Mouse (Mus musculus) retina, postnatal 7 days (tissue): ENCODE results near the gene 4930503B20Rik.

Experiments
- DNase-seq: peaks from one replicate; pipeline ENCODE4 v3.0.0-alpha.2; 2012; ENCODE audit warnings: low read depth, low spot score

The 4930503B20Rik gene

DNA sequence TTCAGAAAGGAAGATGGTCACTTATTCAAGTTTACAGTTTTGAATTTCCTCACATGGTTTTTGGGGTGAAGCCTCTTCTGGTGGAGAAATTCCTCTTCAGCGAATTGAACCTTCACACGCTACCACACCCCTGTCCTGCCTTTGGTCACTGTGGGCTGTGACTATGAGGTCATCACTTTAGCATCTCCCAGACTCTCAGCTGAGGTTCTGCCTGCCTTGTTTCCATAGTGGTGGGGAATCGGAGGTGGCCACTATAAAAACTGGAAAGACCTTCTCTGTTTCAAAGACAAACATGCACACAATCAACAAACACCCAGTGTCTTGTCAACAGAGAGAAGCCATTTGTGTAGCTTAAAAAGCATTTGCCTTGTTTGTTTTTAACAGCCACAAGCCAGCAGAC, at the start of gene 4930503B20Rik:
Gene 4930503B20Rik, minus strand, starts transcription at position 101 of the 400 bp plus-strand sequence.
- DNase-seq = no peak

DNA sequence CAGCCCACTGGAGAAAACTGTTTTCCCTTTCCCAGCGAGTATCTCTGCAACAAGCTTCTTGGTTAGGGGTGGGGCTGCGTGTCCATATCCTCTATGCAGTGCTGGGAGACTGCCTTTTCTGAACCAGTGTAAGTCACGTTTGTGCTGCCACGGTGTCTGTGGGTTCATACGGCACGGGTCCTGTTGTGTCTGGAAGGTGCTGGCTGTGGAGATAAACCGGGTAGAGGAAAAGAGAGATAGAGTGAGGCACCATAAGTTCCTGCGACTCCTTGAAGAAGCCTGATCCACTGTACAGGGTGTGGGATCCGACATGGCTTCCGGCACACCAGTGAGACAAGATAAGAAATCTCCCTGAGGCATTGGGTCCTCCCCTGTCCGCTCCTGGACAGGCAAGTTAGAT, 48.9 kb upstream of the 4930503B20Rik start:
- DNase-seq = no peak

DNA sequence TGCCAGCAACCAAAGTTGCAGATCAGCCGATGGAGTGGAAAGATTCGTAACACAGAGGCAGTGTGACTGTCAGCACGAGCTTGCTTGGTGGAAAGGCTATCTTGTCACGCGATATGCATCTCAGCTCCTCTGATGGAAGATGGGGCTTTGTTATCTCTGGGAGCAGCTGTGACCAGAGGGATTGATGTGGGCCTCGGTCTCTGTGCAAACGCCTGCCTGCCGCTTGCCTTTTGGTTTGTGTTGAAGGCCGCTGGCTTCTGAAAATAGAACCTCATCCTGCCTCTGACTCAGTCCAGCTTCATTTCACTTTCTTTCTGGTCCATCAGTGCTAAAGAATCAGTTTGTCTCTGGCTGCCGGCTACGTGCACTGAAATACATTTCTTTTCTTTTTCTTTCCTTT, 47.9 kb upstream of the 4930503B20Rik start:
- no peak for DNase-seq

DNA sequence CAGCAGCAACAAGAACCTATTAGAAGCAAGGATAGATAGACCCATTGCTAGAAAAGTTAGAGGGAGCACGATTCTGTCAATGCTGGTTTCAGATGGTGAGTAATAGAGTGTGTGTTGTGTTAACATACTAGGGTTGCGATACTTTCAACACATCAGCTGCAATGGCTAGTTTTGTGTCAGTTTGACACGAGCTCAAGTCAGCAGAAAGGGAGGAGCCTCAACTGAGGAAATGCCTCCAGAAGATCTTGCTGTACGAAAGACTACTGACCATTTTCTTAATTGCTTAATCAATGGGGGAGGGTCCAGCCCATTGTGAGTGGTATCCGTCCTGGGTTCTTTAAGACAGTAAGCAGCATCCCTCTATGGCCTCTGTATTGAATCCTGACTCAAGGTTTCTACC, 41.4 kb upstream of the 4930503B20Rik start:
- no peak for DNase-seq

DNA sequence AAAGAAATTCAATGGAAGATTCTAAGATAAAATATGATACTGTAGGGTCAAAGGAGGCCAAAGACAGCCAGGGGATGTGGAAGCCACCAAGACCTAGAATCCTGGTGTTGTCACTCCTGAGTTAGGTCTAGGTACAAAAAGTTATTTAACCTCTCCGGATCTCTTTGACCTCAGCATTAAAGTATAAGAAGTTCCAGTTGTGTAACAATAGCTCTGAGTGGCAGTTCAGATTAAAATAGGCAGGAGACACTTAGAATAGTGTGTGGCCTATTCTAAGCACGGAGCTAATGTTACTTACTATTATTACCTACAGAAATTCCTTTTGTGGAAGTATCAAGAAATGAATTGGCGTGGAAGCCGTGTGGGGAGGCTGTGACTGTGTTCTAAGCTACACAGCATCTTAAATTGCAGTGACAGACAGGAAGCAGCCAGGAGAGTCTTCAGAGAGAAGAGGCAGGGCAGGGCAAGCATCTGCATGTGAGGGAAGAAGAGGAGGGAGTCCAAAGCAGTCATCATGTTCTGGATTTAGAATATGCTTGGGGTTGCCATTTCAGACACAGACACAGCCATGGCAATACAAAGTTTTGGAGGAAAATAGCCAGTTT, 36.1 kb upstream of the 4930503B20Rik start:
- no peak for DNase-seq

DNA sequence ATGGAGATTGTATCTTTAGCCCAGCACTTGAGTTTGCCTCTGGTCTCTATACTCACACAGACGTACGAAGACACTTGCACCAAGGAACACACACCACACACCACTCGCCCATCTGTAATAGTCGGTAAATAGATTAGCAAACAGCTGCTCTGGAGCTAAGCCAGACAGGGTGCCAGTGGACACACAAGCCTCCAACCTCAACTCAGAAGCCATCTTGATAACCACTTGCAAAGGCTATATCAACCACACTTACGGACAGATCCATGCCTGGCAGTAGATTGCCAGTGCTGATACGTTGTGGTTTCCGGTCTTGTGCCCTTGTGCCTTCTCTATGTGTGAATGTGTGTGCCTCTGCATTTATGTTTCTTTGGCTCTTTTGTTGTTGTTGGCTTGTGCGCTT, 35.3 kb upstream of the 4930503B20Rik start:
- no peak for DNase-seq

DNA sequence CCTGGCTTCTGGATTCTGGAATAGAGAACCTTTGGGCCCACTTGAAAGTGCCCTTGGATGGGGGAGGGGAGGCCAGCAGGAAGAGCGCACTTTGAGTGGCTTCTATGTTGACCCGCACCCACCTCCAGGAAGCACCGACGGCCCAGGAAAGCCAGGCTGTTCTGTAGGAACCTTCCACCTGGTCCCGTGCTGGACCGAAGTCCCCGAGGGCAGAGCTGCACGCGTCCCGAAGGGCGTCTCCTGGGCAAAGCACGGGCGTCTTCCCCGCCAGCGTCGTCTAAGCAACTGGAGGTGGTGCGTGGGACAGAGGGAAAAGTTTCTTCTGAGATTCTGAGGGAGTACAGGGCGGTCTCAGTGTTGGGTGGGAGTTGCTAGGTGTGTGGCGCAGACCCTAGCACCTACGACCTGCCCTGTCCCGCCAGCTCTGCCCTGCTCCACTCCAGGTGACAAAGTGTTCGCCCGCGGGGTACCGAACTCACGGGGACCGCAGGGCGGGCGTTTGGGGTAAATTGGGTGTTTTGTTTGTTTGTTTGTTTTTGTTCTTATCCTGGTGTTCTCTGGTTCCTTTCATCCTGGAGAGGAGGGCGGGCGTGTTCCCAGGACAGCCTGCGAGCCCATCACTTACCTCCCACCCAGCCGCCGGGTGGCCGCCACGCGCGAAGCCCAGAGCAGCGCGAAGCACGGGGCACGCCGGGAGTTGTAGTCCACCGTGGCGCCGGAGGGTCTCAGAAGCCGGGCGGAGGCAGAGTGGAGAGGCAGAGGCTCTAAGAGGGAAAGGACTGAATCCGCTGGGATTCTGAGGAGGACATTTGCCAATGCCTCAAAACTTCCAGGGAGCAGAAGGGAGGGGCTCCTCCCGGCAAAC, 33.9 kb upstream of the 4930503B20Rik start, which contains the start of gene Samd13:
Gene Samd13, minus strand, starts transcription at position 782 of the 865 bp plus-strand sequence.
- peak; percentile 31 for DNase-seq

DNA sequence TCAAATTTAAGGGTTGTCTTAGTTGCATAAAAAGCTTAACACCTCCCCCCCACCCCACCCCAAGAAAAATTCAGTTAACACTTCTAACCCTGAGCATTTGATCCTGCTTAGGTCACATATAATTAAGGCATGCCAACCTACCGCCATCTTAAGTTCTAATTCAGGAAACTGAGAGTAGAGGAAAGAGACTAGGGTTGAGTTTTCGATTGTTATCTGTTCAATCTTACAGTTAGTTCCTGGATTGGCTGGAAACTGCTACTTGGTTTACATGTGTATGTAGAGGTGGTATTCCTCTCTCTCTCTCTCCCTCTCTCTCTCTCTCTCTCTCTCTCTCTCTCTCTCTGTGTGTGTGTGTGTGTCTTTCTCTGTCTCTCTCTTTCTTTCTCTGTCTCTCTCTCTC, 32.0 kb upstream of the 4930503B20Rik start:
- DNase-seq = no peak

DNA sequence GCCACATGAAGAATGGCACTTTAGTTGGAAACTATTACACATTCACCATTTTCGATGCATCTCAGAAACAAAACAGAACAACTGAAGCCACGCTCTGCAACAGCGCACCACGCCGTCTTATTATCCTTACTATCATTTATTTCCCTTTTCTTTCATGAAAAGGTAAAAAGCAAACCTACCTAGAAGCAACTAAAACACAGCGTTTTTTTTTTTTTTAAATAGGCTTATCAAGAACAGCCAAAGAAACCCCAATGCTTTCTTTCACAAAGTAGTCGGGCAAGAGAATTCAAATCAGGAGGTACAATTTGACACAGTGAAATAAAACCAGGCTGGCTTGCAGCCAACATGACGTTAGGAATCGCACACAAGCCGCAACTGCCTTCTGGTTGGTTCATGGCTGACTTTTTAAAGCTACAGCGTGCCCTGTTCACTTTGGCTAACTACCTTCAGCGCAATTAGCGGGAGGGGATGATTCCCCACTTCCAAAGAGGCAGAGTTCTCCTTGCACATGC, 31.1 kb upstream of the 4930503B20Rik start:
- no peak for DNase-seq

DNA sequence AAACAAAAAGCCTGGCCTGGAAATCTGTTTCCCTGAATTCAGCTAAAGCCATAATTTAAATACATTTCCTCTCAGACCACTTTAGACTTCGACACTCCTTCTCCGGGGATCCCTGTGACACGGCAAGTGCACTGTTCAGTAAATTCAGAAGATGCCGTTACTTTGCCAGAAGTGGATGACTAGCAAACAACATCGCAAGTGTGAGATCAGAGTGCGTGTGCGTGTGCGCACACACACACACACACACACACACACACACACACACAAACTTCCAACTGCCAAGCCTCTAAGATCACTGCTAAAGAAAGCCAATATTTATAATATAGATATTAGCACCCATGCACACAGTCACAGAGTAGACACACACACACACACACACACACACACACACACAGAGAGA, 30.6 kb upstream of the 4930503B20Rik start:
- no peak for DNase-seq

DNA sequence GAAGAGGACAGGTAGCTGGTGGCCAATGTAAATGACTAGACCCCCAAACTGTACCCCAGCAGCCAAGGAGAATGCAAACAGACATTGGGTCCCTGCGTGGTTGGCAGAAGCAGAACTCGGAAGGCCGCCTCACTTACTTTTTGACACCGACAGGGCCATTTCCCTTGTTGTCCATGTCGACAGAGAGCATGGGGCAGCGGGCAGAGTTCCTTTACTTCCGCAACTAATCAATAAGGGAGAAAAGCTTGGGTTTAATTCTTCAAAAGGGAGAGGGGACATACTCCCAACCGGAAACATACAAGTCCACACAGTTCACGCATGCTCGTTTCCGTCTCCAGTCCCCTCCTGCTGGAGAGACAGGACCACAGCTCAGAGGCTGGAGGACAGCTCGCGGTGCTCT, 29.5 kb upstream of the 4930503B20Rik start:
- DNase-seq = no peak

DNA sequence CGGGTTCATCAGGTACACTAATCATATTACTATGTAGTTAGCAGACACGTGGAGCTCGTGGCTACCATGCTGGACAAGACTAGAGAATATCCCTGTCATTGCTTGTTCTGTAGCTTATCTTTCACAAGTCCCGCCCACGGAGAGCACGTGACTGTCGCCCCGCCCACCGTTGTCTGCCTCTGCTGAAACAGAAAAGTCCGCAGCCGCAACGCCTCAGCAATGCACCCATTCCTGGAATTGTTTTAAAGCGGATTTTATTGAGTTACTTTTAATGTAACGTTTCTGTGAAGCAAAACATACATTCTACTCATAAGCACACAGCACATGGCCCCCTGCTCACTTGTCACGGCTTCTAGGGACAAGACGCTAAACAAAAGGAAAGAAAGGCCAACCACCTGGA, 28.5 kb upstream of the 4930503B20Rik start:
- no peak for DNase-seq

DNA sequence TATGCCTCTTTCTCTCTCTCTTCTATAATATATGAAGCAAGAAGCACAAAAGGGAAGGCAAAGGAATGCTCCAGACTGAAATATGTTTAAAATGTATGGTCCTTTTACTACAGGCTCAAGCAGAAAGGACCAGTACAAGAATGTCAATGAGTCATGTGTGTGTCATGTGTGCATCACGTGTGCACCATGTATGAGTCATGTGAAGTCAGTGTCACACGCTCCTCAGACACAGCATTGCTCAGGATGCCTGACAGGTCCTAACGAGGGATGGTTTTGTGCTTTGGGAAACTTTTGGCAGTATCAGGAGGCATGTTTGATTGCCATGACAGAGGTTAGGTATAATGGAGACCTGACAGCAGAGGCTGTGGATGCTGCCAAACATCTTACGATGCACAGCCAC, 25.1 kb upstream of the 4930503B20Rik start:
- DNase-seq = no peak

DNA sequence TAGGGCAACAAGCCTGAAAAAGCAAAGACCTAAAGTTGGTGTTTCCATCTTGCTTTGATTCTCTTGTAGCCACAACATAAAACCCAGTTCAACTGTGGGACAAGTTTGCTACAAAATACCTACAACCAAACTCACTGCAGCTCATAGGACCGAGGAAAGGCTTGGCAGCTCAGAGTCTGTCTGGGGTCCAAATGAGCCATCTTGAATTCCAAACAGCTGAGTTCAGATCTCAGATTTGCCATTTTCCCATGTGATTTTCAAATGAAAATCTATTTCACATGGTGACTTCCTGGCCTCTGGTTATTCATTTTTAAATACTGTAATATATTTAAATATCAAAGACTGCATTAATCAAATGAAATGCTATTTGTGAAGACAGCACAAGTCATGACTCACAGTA, 24.0 kb upstream of the 4930503B20Rik start:
- no peak for DNase-seq

DNA sequence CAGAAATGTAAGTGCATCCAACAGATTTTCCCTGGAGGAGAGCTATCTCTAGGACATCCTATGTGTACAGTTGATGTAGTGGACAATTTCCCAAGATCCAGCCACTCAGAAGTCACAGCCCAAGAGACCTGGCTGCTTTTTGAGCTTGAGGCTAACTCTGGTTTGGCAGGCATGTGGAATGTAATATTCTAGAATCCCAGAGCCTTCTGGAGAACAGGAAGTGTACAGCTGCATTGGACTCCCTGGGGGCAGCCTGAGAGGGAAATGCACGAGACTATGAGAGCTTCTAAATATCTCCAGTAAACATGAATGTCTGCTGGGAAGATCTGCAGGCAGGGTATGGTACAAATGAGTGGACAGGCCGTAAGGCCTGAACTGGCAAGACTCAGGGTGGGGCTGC, 20.0 kb upstream of the 4930503B20Rik start:
- no peak for DNase-seq

DNA sequence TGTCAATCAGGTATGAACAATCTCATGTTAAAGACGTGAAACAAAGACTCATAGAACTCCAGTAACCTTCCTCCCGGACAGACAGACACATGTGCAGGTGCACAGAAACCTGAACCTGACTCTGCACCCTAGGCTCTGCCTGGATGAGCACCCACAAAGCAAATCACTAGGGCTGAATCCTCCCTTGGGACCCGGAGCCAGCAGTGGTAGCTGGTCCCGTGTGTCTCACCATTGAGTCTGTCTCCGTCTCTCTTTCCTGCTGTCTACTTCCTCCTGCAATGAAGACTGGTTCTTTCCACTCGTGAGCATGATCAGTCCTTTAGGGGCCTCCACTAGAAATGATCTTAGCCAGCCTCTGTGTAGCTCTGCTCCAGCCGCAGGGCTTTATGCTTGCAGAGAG, 10.8 kb upstream of the 4930503B20Rik start:
- DNase-seq = no peak

DNA sequence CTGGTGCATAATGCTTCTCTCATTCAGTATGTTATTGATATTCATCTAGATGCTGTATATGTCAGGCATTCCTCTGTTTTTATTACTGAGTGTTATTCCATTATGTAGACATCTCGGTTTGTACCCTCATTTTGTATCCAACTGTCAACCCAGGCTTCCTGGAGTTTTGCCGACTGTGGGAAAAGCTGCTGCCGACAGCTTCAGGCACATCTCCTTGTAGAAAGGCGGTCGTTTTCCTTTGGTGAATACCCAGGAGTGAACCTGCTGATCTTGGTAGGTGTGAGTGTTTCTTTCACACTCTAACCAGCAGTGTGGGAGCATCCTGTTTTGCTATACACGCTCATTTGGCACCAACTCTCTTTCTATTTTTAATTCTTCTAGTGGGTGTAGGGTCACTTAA, 9.9 kb upstream of the 4930503B20Rik start:
- DNase-seq = no peak

DNA sequence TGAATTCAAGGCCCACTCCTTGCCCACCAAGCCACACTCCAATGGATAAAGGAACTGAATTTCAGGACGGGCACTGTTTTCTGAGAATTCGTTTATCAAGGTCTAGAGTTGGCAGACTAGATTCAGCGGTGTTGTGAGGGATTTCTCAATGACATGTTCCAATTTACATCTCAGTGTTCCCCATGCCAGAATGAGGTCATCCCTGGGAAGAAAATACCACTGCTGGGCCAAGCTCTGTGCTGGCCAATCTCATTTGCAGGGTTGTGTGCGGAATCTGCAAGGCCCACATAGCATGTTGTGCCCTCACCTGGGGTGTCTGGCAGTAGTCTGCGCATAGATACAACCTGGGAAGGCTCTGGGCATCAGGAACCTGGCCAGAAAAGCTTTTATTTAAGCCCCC, 8.2 kb upstream of the 4930503B20Rik start:
- no peak for DNase-seq

DNA sequence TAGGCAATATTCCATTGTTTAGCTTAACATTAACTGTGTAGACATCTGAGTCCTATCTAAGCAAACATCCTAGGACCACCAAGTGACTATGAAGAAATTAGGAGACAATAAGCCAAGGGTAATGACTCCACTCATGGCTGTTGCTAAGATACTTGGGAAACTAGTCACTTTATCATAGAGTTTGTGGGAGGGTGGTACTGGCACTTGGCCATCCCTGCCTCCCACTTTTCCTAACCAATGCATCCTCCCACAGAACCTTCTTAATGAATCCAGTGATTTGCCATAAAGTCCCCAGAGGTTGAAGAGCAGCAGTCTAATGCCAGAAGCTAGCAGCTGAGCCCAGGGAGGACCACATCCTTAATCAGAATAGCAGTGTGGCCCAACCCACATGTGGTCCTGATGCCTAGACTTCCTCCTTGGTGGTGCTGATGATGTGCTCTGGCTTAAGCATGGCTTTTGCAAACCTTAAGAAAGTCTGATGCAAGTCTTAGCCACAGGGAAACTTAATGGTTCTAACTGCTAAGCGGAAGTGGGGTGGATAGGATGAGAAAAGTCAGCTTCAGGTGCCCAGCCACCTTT, 7.0 kb upstream of the 4930503B20Rik start:
- no peak for DNase-seq

DNA sequence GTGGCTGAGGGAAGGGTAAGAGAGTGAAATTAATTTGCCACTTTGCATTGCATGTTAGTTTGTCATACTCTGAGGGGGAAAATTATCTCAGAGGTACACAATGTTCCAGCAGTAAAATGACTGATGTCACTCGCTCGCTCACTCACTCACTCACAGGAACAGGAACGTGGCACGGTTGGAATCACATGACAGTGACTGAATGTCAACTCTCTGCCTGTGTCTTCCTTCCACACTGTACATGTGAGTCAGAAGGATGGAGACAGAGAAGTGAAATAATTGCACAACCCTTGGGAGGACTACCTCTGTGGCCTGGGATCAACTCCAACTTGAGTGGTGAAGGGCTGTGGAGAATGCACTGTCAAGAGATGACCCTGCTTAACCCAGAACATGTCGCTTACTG, 6.3 kb upstream of the 4930503B20Rik start:
- DNase-seq = no peak

DNA sequence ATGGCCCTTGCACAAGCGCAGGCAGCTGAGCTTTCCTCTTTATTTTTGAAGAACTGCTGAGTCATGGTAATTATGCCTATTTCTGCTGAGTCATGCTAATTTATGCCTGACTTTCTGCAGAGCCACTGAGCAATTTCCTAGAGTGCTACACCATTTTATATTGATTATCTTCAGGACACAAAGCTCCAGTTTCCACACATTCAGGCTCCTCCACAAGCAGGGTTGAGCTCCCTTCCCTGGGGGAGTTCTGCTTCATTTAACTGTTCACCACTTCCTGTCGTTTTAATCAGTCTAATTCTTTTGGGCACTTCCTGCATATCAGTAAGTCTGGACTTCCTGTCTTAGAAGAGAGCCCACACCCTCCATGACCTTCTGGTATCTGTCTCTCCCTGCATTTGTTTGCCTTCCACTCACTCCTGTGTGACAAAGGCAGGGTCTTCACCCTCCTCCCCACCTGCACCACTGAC, 4.0 kb upstream of the 4930503B20Rik start:
- DNase-seq = no peak

DNA sequence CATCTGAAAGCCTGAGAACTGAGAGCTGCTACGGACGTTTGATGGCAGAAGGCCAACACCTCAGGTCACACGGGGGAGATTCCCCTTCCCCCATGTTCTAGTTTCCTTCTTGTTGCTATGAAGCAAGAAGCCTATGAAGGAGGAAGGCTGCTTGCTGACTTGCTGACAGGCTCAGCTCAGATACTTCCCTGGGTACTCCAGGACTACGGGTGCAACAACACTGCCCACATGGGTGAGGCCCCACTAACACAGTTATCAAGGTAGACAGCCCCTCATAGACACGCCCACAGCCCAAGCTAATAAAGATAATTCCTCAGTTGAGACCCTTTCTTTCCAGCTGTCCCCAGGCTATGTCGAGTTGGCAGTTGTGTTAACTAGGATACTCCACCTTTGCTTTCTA, 2.6 kb upstream of the 4930503B20Rik start:
- DNase-seq = no peak

DNA sequence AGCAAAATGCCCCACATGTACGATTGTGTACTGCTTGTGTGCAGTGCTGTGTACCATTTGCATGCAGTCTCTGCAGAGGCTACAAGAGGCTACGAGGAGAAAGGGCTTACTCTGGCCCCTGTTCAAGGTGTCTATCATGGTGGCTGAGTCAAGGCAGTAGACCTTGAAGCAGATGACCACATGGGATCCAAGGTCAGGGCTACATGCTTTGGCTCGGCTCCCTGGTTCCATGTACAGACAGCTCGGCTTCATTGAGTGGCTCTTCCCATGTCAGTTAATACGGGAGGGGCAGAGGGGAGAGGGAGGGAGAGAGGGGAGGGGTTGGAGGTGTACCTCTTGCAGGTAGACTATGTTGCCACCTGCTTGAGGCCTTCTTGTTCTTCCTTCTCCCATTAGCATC, 1.3 kb upstream of the 4930503B20Rik start:
- no peak for DNase-seq
